Mouse (Mus musculus) liver, embryonic 15.5 days (tissue): ENCODE measurements around the gene Frmd4b. TPM values are rescaled to one million over a fixed set of nuclear protein-coding genes. Genes with fewer than 3 reads are reported as not detected.

Source experiments
- ATAC-seq: fragments of 200-750 bp; cut with Nextera tagmentation; 2 replicates; pipeline ENCODE4 v1.8.0; 2017; ENCODE audit warnings: moderate number of reproducible peaks, mild to moderate bottlenecking, moderate library complexity; ENCODE audit not compliant: insufficient read depth
- H3K27ac ChIP-seq: fragments of 300-500 bp; sonication (generic); replicated peaks from 2 replicates; pipeline ENCODE4 v1.5.1; 2015; ENCODE audit warnings: mild to moderate bottlenecking, inconsistent platforms
- H3K27me3 ChIP-seq: fragments of 300-500 bp; sonication (generic); 2 replicates; pipeline ENCODE4 v1.6.1; 2015; ENCODE audit warnings: mild to moderate bottlenecking, inconsistent platforms
- H3K36me3 ChIP-seq: fragments of 300-500 bp; sonication (generic); replicated peaks from 2 replicates; pipeline ENCODE4 v1.6.1; 2015; ENCODE audit warnings: moderate library complexity, mild to moderate bottlenecking, inconsistent platforms
- H3K4me1 ChIP-seq: fragments of 300-500 bp; sonication (generic); replicated peaks from 2 replicates; pipeline ENCODE4 v1.6.1; 2015; ENCODE audit warnings: inconsistent platforms
- H3K4me2 ChIP-seq: fragments of 300-500 bp; sonication (generic); 2 replicates; pipeline ENCODE4 v1.6.1; 2015; ENCODE audit warnings: moderate library complexity, mild to moderate bottlenecking, inconsistent platforms
- H3K4me3 ChIP-seq: fragments of 300-500 bp; sonication (generic); replicated peaks from 2 replicates; pipeline ENCODE4 v1.5.1; 2015; ENCODE audit warnings: mild to moderate bottlenecking, inconsistent platforms
- H3K9ac ChIP-seq: fragments of 300-500 bp; sonication (generic); 2 replicates; pipeline ENCODE4 v1.6.1; 2015; ENCODE audit warnings: moderate library complexity, mild to moderate bottlenecking, inconsistent platforms
- H3K9me3 ChIP-seq: fragments of 300-500 bp; sonication (generic); replicated peaks from 2 replicates; pipeline ENCODE4 v1.6.1; 2016; ENCODE audit warnings: inconsistent platforms
- WGBS: fragments of 180-500 bp; shearing (Covaris S2); methylation state at CpG from one replicate; pipeline ENCODE4 v1.1.7; 2015; ENCODE audit warnings: mixed read lengths; ENCODE audit not compliant: insufficient replicate concordance; 5-methylcytosine and 5-hydroxymethylcytosine counted together
- polyA plus RNA-seq: library from polyadenylated mRNA; unstranded; fragments of >200 nt; fragmentation: Nextera tagmentation; extraction: Ambion mirVana; gene quantifications from 2 replicates; pipeline ENCODE4 v1.2.1, GENCODE M21; 2015

The Frmd4b gene
- polyA plus RNA-seq, 1 experiment from 2014 or later = 6.5 TPM

DNA sequence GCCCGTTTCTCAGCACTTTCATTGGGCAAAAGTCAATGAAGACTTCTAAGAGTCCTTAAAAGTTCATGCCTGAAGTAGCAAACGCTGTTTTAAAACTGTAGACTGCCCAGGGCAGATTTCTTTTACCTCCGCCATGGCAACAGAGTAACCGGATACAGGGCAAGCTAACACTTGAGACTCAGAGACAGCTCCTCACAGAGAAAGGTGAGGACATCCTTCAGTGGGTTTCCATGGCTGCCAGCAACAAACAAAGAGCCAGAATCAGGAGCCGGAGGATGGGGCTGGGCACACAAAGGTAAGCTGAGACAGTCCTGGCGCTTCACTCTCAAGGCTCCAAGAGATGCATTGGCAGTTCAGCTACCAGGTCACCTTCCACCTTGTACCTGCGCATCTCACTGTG is 260.7 kb downstream of the Frmd4b start:
- H3K4me1 ChIP-seq = no peaks in the 10 kb centered on the region
- H3K36me3 ChIP-seq = no peaks in the 10 kb centered on the region
- H3K9me3 ChIP-seq = no peaks in the 10 kb centered on the region
- H3K4me3 ChIP-seq = no peak overlapping the region
- H3K27me3 ChIP-seq = no peaks in the 10 kb centered on the region
- H3K4me2 ChIP-seq = no peak overlapping the region
- H3K27ac ChIP-seq = no peak overlapping the region
- 65% methylated on average over 7 of the region's 7 CpGs for WGBS
- H3K9ac ChIP-seq = no peak overlapping the region
- ATAC-seq = no peak

DNA sequence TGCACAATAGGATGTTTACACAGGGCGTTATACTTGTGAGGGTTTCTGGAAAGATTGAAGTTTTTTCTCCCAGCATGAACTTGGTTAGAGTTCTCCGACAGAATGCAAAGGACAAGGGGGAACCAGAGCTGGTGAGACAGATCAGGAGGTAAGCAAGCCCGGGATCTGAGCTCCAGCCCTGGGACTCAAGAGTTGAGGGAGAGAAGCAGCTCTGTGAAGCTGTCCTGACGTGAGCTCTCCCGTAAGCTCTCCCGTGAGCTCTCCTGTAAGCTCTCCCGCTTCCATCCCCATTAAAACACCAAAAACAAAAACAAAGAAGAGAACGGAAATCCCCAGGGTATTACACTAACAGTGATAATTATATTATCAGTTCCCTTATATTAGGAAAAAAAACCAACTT is 262.2 kb downstream of the Frmd4b start:
- Histone ChIP-seq H3K27me3 (no peaks in the 10 kb centered on the region), H3K4me3 (no peak overlapping the region), H3K9ac (no peak overlapping the region), H3K27ac (no peak overlapping the region), H3K4me1 (no peaks in the 10 kb centered on the region), H3K9me3 (no peaks in the 10 kb centered on the region), H3K36me3 (no peaks in the 10 kb centered on the region), H3K4me2 (no peak overlapping the region)
- WGBS = 52% methylated on average over 8 of the region's 8 CpGs
- ATAC-seq = no peak

DNA sequence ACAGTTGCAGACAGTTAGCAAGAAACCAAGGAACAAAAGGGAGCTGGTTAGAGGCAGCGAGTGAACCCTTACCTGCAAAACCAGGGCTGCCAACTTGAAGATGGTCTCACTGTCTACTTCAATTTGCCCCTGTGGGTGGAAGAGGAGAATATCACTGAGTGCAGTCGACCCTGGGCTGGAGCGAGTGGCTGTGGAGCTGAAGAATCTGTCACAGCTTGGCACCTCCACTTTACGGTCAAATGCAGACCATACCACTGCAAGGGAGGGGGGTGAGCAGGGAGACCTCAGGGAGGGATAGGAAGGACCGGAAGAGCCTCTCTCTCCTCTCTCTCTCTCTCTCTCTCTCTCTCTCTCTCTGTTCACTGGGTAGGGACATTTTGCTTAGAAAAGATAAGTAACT is 263.4 kb downstream of the Frmd4b start:
- H3K9ac ChIP-seq = no peak overlapping the region
- no peak for ATAC-seq
- peak overlapping the region; percentile 26 for H3K27ac ChIP-seq
- H3K36me3 ChIP-seq = no peaks in the 10 kb centered on the region
- WGBS = 19% methylated on average over 5 of the region's 5 CpGs
- H3K27me3 ChIP-seq = no peaks in the 10 kb centered on the region
- no peaks in the 10 kb centered on the region for H3K9me3 ChIP-seq
- H3K4me3 ChIP-seq = peak overlapping the region; percentile 45
- peak overlapping the region; percentile 30; the same call in 1 of the 2 replicates for H3K4me2 ChIP-seq
- H3K4me1 ChIP-seq = peaks cover 7% of the 10 kb centered on the region

DNA sequence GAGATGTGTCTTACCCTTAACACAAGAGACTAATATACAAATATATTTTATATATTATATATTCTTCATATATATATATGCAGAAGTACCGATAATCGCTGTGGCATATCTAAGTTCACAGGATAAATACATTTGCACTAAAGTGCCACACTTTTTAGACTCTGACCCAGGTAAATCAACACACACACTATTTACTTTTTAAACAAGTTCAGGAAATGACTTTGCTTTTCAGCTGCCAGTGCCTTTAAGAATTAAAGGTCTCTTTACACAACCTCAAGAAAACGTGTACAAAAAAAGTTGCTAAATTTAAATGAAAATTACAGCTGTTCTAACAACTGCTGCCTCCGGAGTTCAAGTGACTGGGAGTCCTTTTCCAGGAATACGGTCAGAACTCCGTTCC is 264.0 kb downstream of the Frmd4b start:
- H3K9ac ChIP-seq = no peak overlapping the region
- H3K9me3 ChIP-seq = no peaks in the 10 kb centered on the region
- ATAC-seq = no peak
- peaks cover 7% of the 10 kb centered on the region for H3K4me1 ChIP-seq
- peak overlapping the region; percentile 45 for H3K4me3 ChIP-seq
- peak overlapping the region; percentile 26; the same call in 1 of the 2 replicates for H3K27ac ChIP-seq
- H3K36me3 ChIP-seq = no peaks in the 10 kb centered on the region
- H3K27me3 ChIP-seq = no peaks in the 10 kb centered on the region
- 36% methylated on average over 6 of the region's 6 CpGs for WGBS
- H3K4me2 ChIP-seq = peak overlapping the region; percentile 30; the same call in 1 of the 2 replicates

DNA sequence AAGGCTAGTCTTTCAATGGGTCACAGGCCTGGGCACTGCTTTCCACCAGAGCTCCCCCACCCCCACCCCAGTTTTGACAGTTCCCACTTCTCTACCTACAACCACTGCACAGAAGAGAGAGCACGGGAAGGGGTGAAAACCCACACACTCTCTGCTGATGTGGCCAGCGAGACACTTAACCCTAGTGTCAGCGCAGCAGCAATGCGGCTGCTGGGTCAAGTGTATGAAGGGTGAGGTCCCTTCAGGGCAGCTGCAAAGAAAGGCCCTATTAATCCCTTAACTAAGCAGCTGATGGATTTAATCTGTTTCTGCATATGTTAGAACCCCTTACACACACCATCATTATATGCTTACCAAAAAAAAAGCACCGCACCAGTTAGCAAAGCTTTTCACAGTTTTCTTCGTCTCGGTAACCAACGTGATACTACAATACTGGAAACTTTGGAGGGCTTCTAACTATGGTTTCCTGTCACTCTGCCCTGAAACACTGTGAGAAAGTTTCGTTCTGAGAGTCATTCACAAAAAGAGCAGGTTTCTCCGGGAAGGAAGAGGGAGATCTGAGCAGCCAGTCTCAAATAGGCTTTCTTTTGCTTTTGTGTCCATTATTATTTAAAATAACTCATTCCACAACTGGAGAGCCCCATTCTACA is 264.7 kb downstream of the Frmd4b start:
- ATAC-seq = no peak
- Histone ChIP-seq H3K27me3 (no peaks in the 10 kb centered on the region), H3K9me3 (no peaks in the 10 kb centered on the region), H3K4me2 (peak overlapping the region; percentile 40), H3K27ac (no peak overlapping the region), H3K9ac (no peak overlapping the region), H3K4me1 (peaks cover 7% of the 10 kb centered on the region), H3K36me3 (no peaks in the 10 kb centered on the region), H3K4me3 (peak overlapping the region; percentile 4)
- WGBS = 31% methylated on average over 10 of the region's 10 CpGs

DNA sequence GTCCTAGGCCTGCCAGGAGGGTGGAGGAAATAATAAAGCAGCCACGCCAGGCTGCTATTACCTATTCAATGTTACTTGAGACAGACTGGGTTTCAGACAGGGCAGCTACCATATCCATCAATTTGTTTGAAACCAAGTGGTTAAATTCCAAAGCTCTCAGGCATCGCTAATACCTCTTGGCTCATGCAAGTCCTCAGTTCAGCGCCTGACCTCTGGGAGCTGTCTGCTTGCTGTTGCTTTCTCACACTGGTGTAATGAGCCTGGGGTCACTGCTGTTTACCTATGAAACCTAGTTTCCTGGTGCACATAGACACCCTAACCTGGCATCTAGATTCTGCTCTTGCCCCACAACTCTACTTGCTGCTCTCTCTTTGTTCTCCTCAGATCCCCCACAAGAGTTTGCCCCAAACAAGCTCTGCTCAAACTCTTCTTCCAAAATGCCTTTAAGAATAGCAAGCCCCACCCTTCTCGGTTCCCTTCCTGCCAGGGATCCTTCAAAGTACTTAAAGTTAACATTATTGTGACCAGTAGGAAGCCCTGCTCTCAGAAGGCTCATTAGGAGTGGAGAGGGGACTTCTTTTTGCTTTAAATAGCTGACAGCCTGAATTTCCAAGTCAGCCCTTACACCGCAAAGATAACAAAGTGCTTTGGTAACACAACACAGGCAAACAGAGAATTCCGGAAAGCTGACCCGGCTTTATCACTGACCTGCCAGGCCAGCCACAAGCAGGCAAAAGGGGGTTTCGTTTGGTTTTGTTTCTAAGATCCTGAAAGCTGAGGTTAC is 267.8 kb downstream of the Frmd4b start:
- no peaks in the 10 kb centered on the region for H3K27me3 ChIP-seq
- no peak overlapping the region for H3K9ac ChIP-seq
- no peak overlapping the region for H3K4me3 ChIP-seq
- 0 out of 2 replicates have a peak, but pooled peaks have one; percentile 37 for ATAC-seq
- WGBS = 29% methylated on average over 8 of the region's 8 CpGs
- H3K4me2 ChIP-seq = no peak overlapping the region
- no peaks in the 10 kb centered on the region for H3K9me3 ChIP-seq
- no peaks in the 10 kb centered on the region for H3K36me3 ChIP-seq
- no peak overlapping the region; the same call in 1 of the 2 replicates for H3K27ac ChIP-seq
- H3K4me1 ChIP-seq = peaks cover 7% of the 10 kb centered on the region

DNA sequence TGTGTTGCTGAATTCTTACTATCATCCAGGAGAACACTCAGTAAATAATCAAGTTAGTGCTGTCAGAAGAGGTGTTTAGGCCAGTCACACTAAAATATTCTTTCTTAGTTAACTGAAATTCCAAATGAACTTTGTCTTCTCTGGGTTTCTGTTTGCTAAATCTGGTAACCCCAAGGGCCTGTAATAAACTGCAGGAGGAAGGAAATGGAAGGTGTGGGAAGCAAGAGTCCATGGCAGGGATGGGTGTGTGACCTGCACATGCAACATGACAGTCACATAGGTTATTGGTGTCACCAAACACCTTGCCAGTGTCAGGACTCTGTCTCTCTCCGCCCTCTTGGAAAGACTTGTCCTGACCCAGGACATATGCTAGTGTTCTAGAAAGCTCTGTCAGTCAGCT is 270.4 kb downstream of the Frmd4b start:
- Histone ChIP-seq H3K9me3 (no peaks in the 10 kb centered on the region), H3K27me3 (no peaks in the 10 kb centered on the region), H3K4me2 (no peak overlapping the region), H3K4me1 (peaks cover 7% of the 10 kb centered on the region), H3K27ac (no peak overlapping the region), H3K36me3 (no peaks in the 10 kb centered on the region), H3K9ac (no peak overlapping the region), H3K4me3 (no peak overlapping the region)
- WGBS = 48% methylated on average over 1 of the region's 1 CpGs
- no peak for ATAC-seq

DNA sequence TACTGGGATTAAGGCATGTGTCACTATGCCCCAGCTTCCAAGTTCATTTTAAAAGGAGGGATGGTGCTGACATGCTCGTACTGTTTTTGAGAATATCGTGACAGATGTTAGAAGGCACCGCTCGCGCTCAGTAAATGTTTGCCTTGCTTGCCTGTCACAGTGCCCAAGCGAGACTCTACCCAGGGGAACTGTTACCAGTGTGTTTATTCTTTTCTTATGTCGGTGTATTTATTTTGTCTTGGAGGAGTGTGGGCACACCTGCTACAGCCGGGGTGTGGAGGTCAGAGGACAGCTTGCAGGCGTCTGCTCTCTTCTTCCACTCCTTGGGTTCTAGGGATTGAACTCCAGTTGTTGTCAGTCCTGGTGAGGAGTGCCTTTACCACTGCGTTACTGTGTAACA is 270.8 kb downstream of the Frmd4b start:
- Histone ChIP-seq H3K4me2 (no peak overlapping the region), H3K9me3 (no peaks in the 10 kb centered on the region), H3K36me3 (no peaks in the 10 kb centered on the region), H3K4me1 (peaks cover 7% of the 10 kb centered on the region), H3K9ac (no peak overlapping the region), H3K27ac (no peak overlapping the region), H3K27me3 (no peaks in the 10 kb centered on the region), H3K4me3 (no peak overlapping the region)
- no peak for ATAC-seq
- WGBS = 62% methylated on average over 10 of the region's 10 CpGs

DNA sequence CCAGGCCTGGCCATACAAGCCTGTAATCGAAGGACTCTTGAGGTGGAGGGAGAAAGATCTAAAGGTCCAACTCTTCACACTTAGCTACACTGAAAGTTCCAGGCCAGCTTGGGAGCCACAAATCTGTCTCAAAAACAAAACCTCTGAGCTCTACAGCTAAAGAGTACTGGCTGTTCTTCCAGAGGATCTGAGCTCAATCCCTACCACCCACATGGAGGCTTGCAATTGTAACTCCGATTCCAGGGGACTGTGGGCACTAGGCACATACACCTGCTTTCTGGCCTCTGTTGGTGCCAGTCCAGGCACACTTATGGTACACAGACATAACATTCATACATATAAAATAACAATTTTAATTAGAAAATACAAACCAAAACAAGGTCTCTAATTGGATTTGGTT is 271.4 kb downstream of the Frmd4b start:
- Histone ChIP-seq H3K9me3 (no peaks in the 10 kb centered on the region), H3K9ac (no peak overlapping the region), H3K27me3 (no peaks in the 10 kb centered on the region), H3K36me3 (no peaks in the 10 kb centered on the region), H3K27ac (no peak overlapping the region), H3K4me3 (no peak overlapping the region), H3K4me2 (no peak overlapping the region), H3K4me1 (peaks cover 7% of the 10 kb centered on the region)
- no peak for ATAC-seq
- WGBS = 65% methylated on average over 2 of the region's 2 CpGs

DNA sequence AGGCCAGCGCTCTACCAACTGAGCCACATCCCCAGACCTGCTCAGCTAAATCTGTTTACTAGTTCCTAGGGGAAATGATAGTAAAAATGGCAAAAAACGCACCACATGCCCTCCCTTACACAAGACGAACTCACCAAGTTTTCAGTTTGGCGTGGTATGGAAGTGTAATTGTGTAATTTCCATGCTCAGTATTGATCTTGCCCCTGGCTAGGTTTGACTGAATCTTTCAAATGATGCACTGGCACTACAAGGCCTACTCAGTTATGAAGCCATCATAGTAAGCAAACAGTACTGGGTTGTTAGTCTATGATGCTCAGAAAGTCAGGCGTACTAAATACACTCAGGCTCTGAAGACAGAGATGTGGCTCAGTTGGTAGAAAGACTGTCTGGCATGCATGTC is 275.2 kb downstream of the Frmd4b start:
- Histone ChIP-seq H3K4me2 (no peak overlapping the region), H3K36me3 (no peaks in the 10 kb centered on the region; the same call in 1 of the 2 replicates), H3K27me3 (no peaks in the 10 kb centered on the region), H3K9me3 (no peaks in the 10 kb centered on the region), H3K9ac (no peak overlapping the region), H3K4me1 (no peaks in the 10 kb centered on the region), H3K27ac (no peak overlapping the region), H3K4me3 (no peak overlapping the region)
- 64% methylated on average over 5 of the region's 5 CpGs for WGBS
- no peak for ATAC-seq

DNA sequence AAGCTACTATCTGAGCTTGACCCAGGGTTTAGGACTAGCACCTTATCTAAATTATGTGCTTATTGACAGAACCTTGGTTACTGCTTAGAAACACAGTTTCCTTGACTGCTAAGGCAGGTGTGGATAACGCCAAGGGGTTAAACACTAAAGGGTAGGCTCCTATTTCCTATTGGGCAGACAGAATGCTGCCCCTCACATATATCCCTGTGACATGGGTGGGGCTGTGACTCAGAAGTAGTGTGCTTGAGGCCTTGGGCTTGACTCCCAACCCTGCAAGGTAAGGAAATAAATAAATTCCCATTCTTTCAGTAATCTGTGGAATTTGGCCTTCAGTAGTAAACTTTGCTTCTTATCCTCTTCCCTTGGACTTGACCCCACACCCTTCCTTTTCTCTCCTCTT is 275.7 kb downstream of the Frmd4b start:
- ATAC-seq = no peak
- Histone ChIP-seq H3K9ac (no peak overlapping the region), H3K4me2 (no peak overlapping the region), H3K9me3 (no peaks in the 10 kb centered on the region), H3K4me1 (no peaks in the 10 kb centered on the region), H3K27me3 (no peaks in the 10 kb centered on the region), H3K27ac (no peak overlapping the region), H3K4me3 (no peak overlapping the region), H3K36me3 (no peaks in the 10 kb centered on the region; the same call in 1 of the 2 replicates)
- 50% methylated on average over 1 of the region's 1 CpGs for WGBS
